9 mouse cellular contexts compared by ENCODE assay signal in genomic region chr17:26596168-26596658, GRCm38 (mm10). TPM values are rescaled to one million over a fixed set of nuclear protein-coding genes. Genes with fewer than 3 reads are reported as not detected.
DNase-seq lines count a peak whose midpoint lies in the region; ATAC-seq and TF ChIP-seq lines count a peak whose summit lies in the region.
"Had no signal": no experiment of that assay in that cellular context is flagged by ENCODE, and none has a peak within 500 bp of the region (broad histone marks: within the 10 kb centered on the region; RNA-seq: fewer than 3 reads in every experiment).

No protein-coding gene starts in this region.

- no peaks in the 10 kb centered on the region for H3K27me3 ChIP-seq in intestine, embryonic 14.5 days (replicated peaks; ENCODE audit: control insufficient read depth, insufficient read depth, low read length)
- no peaks in the 10 kb centered on the region for H3K27me3 ChIP-seq in liver, embryonic 12.5 days (replicated peaks)

- peaks cover 6% of the 10 kb centered on the region for H3K36me3 ChIP-seq in intestine, embryonic 14.5 days (ENCODE audit: control insufficient read depth, insufficient read depth, low read length)
- H3K36me3 ChIP-seq in liver, embryonic 12.5 days, result peaks cover 11% of the 10 kb centered on the region; the same call in 1 of the 2 replicates

- intact Hi-C loops in gastrocnemius, postnatal 14 days (cut with DNase I; ENCODE audit: low total_unique reads), result no loop called here

- TF ChIP-seq CTCF in layer of hippocampus, adult 2 months (conservative IDR thresholded peaks at IDR 0.05), result no peak

- no peak overlapping the region; the same call in 1 of the 2 replicates for H3K4me3 ChIP-seq in layer of hippocampus, adult 2 months
- H3K4me3 ChIP-seq in intestine, embryonic 14.5 days (ENCODE audit: low read depth, low read length), result no peak overlapping the region
- H3K4me3 ChIP-seq in liver, embryonic 12.5 days, result no peak overlapping the region

- H3K27ac ChIP-seq in layer of hippocampus, adult 2 months, result peak overlapping the region; percentile 79
- peak overlapping the region; percentile 44 for H3K27ac ChIP-seq in intestine, embryonic 14.5 days (ENCODE audit: low read depth)
- peak overlapping the region; percentile 61 for H3K27ac ChIP-seq in liver, embryonic 12.5 days

- no peak overlapping the region for H3K4me2 ChIP-seq in intestine, embryonic 14.5 days (ENCODE audit: low read length)
- no peak overlapping the region for H3K4me2 ChIP-seq in liver, embryonic 12.5 days

- H3K4me1 ChIP-seq in intestine, embryonic 14.5 days (replicated peaks; ENCODE audit: control insufficient read depth, insufficient read depth, low read length), result peaks cover 23% of the 10 kb centered on the region
- peaks cover 43% of the 10 kb centered on the region for H3K4me1 ChIP-seq in liver, embryonic 12.5 days

- H3K9me3 ChIP-seq in intestine, embryonic 14.5 days (ENCODE audit: control insufficient read depth, low read length), result no peaks in the 10 kb centered on the region
- H3K9me3 ChIP-seq in liver, embryonic 12.5 days (replicated peaks), result no peaks in the 10 kb centered on the region
- H3K9me3 ChIP-seq: G1E had no signal

- peak in 1 of 2 experiments; percentile 28 for DNase-seq in layer of hippocampus, adult 2 months (ENCODE audit: low spot score in 2 of 2)
- DNase-seq in layer of hippocampus, adult 9-10 months (ENCODE audit: low spot score), result no peak
- peak; percentile 89 for DNase-seq in cerebellum, adult 8-10 months
- peak; percentile 83 for DNase-seq in gastrocnemius, postnatal 14 days
- no peak for DNase-seq in intestine, embryonic 14.5 days (ENCODE audit: low spot score)
- peak; percentile 81 for DNase-seq in right cerebral cortex, postnatal 4 days
- no peak for DNase-seq in B cell, adult 2 months

- H3K9ac ChIP-seq in intestine, embryonic 14.5 days (ENCODE audit: low read length), result no peak overlapping the region
- no peak overlapping the region for H3K9ac ChIP-seq in liver, embryonic 12.5 days

- WGBS in intestine, embryonic 14.5 days, result 65% methylated on average over 7 of the region's 7 CpGs
- WGBS in liver, embryonic 12.5 days (ENCODE audit: insufficient replicate concordance), result 62% methylated on average over 7 of the region's 7 CpGs

- no peak for ATAC-seq in intestine, embryonic 14.5 days (replicated peaks; ENCODE audit: low FRiP score, low TSS enrichment, low read depth)
- no peak for ATAC-seq in liver, embryonic 12.5 days

RNA-seq across cellular contexts. Expression of gene Dusp1, which starts 34.3 kb away (rescaled TPM):
- total RNA-seq in layer of hippocampus, adult 2 months (2021), result 10 to 100 TPM; 14.9 to 20.9 TPM
- total RNA-seq in gastrocnemius, postnatal 14 days (2021), result 10 to 100 TPM; 30.8 to 77.9 TPM
- polyA plus RNA-seq in intestine, embryonic 14.5 days (2014; fragmentation: Nextera tagmentation; extraction: Ambion mirVana), result 14.5 and 17.0 TPM in 2 replicates
- 28.6 and 28.7 TPM in 2 replicates for polyA plus RNA-seq in liver, embryonic 12.5 days (2016; fragmentation: Nextera tagmentation; extraction: Ambion mirVana)

RNA-seq across cellular contexts. Expression of gene Ergic1, which starts 34.9 kb away (rescaled TPM):
- 100 to 1,000 TPM; 121 to 124 TPM for total RNA-seq in layer of hippocampus, adult 2 months (2021)
- 10 to 100 TPM; 71.4 to 87.7 TPM for total RNA-seq in gastrocnemius, postnatal 14 days (2021)
- polyA plus RNA-seq in intestine, embryonic 14.5 days (2014; fragmentation: Nextera tagmentation; extraction: Ambion mirVana), result 135 and 136 TPM in 2 replicates
- polyA plus RNA-seq in liver, embryonic 12.5 days (2016; fragmentation: Nextera tagmentation; extraction: Ambion mirVana), result 44.6 and 45.7 TPM in 2 replicates

Comparison
In these comparisons a context has a peak if more than half of its experiments do, and no peak if none do; other contexts are left out.
1. DNase-seq: peak in cerebellum, adult 8-10 months (single experiment), gastrocnemius, postnatal 14 days (single experiment) and right cerebral cortex, postnatal 4 days (single experiment); none in layer of hippocampus, adult 9-10 months (single experiment), intestine, embryonic 14.5 days (single experiment) and B cell, adult 2 months (0 of 2).
2. Peak in every context shown above with its lines, with median percentiles within 50 percentile points of each other: H3K27ac ChIP-seq.